Mouse (Mus musculus) adrenal gland, adult 2 months (tissue): ENCODE measurements around the gene 4931428F04Rik. TPM values are rescaled to one million over a fixed set of nuclear protein-coding genes. Genes with fewer than 3 reads are reported as not detected.

Source experiments
- microRNA-seq, 2 experiments: library from miRNA; unstranded; fragments of <30 nt; microRNA quantifications; one replicate each; pipeline ENCODE4 v1.2.0; 2021
- polyA plus RNA-seq: library from polyadenylated mRNA; depleted of rRNA; stranded (reverse); fragments of >200 nt; gene quantifications from 2 replicates; pipeline ENCODE4 v1.2.3, GENCODE M21; 2012; rRNA removed
- total RNA-seq, 2 experiments: library from RNA; stranded (reverse); gene quantifications; 2 replicates each; pipeline ENCODE4 v1.2.3; 2021

Gene 4931428F04Rik
- total and polyA plus RNA-seq, 3 experiments = 1.8 to 4.1 (median 3.4) TPM

Small RNA genes within 50 kb of the gene (microRNA-seq; reads per million reads assigned to microRNA genes)
- gene Gm27320 (0 reads per million in 2 experiments), gene Mir328 (2,710 to 3,451 reads per million in 2 experiments)

Other genes starting within 250 kb of the 4931428F04Rik start
- gene Ces3a, start 241.3 kb downstream of the 4931428F04Rik start, total RNA-seq = 1 to 10 TPM in 1 of 2 experiments, under 1 TPM in 1; 0.59 to 3.4 TPM
- gene Ces3a, start 241.3 kb downstream of the 4931428F04Rik start, polyA plus RNA-seq = 0.63 TPM in 1 of 2 replicates, not detected in the other
- gene Ces3b, start 206.1 kb downstream of the 4931428F04Rik start, total RNA-seq = 1 to 10 TPM in 1 of 2 experiments, not detected in 1; 2.0 TPM
- not detected in 2 replicates for gene Ces3b, start 206.1 kb downstream of the 4931428F04Rik start, polyA plus RNA-seq
- gene Ces4a, start 158.1 kb downstream of the 4931428F04Rik start, total RNA-seq = under 1 TPM in 1 of 2 experiments, not detected in 1; 0.12 TPM
- 0.11 and 0.18 TPM in 2 replicates for gene Ces4a, start 158.1 kb downstream of the 4931428F04Rik start, polyA plus RNA-seq
- gene Cbfb, start 119.2 kb downstream of the 4931428F04Rik start, total RNA-seq = 10 to 100 TPM; 68.2 to 80.0 TPM
- gene Cbfb, start 119.2 kb downstream of the 4931428F04Rik start, polyA plus RNA-seq = 9.3 and 14.3 TPM in 2 replicates
- 10 to 100 TPM; 20.9 to 30.6 TPM for gene D230025D16Rik, start 64.7 kb downstream of the 4931428F04Rik start, total RNA-seq
- 19.3 and 21.5 TPM in 2 replicates for gene D230025D16Rik, start 64.7 kb downstream of the 4931428F04Rik start, polyA plus RNA-seq
- gene B3gnt9, start 34.7 kb downstream of the 4931428F04Rik start, total RNA-seq = 1 to 10 TPM; 3.1 to 5.0 TPM
- 15.2 and 28.9 TPM in 2 replicates for gene B3gnt9, start 34.7 kb downstream of the 4931428F04Rik start, polyA plus RNA-seq
- gene Tradd, start 25.3 kb downstream of the 4931428F04Rik start, total RNA-seq = 10 to 100 TPM; 11.7 to 12.4 TPM
- gene Tradd, start 25.3 kb downstream of the 4931428F04Rik start, polyA plus RNA-seq = 26.3 and 26.5 TPM in 2 replicates
- 1 to 10 TPM; 3.3 to 4.0 TPM for gene Fbxl8, start 25.2 kb downstream of the 4931428F04Rik start, total RNA-seq
- gene Fbxl8, start 25.2 kb downstream of the 4931428F04Rik start, polyA plus RNA-seq = 10.4 and 11.5 TPM in 2 replicates
- 1 to 10 TPM; 2.3 TPM for gene Hsf4, start 20.1 kb downstream of the 4931428F04Rik start, total RNA-seq
- 1.8 and 2.3 TPM in 2 replicates for gene Hsf4, start 20.1 kb downstream of the 4931428F04Rik start, polyA plus RNA-seq
- gene Nol3, start 13.7 kb downstream of the 4931428F04Rik start, total RNA-seq = 10 to 100 TPM in 1 of 2 experiments, 1 to 10 TPM in 1; 6.2 to 10.3 TPM
- 4.4 and 5.3 TPM in 2 replicates for gene Nol3, start 13.7 kb downstream of the 4931428F04Rik start, polyA plus RNA-seq
- 10 to 100 TPM; 13.3 to 28.4 TPM for gene Exoc3l, start 6.2 kb upstream of the 4931428F04Rik start, total RNA-seq
- gene Exoc3l, start 6.2 kb upstream of the 4931428F04Rik start, polyA plus RNA-seq = 34.8 and 55.8 TPM in 2 replicates
- 10 to 100 TPM; 35.9 to 47.0 TPM for gene E2f4, start 7.8 kb upstream of the 4931428F04Rik start, total RNA-seq
- gene E2f4, start 7.8 kb upstream of the 4931428F04Rik start, polyA plus RNA-seq = 94.8 and 108 TPM in 2 replicates
- 1 to 10 TPM; 5.3 to 6.5 TPM for gene Elmo3, start 15.7 kb upstream of the 4931428F04Rik start, total RNA-seq
- 14.2 and 15.4 TPM in 2 replicates for gene Elmo3, start 15.7 kb upstream of the 4931428F04Rik start, polyA plus RNA-seq
- gene Lrrc29, start 36.4 kb upstream of the 4931428F04Rik start, total RNA-seq = 1 to 10 TPM; 4.3 to 4.4 TPM
- 8.8 and 11.1 TPM in 2 replicates for gene Lrrc29, start 36.4 kb upstream of the 4931428F04Rik start, polyA plus RNA-seq
- gene Tmem208, start 36.5 kb upstream of the 4931428F04Rik start, total RNA-seq = 10 to 100 TPM; 53.7 to 71.4 TPM
- 82.8 and 84.1 TPM in 2 replicates for gene Tmem208, start 36.5 kb upstream of the 4931428F04Rik start, polyA plus RNA-seq
- 10 to 100 TPM in 1 of 2 experiments, 1 to 10 TPM in 1; 7.6 to 16.5 TPM for gene Fhod1, start 58.1 kb upstream of the 4931428F04Rik start, total RNA-seq
- gene Fhod1, start 58.1 kb upstream of the 4931428F04Rik start, polyA plus RNA-seq = 16.3 and 21.1 TPM in 2 replicates
- under 1 TPM; 0.55 to 0.86 TPM for gene Slc9a5, start 59.0 kb upstream of the 4931428F04Rik start, total RNA-seq
- gene Slc9a5, start 59.0 kb upstream of the 4931428F04Rik start, polyA plus RNA-seq = 3.3 and 4.1 TPM in 2 replicates
- gene Plekhg4, start 83.4 kb upstream of the 4931428F04Rik start, total RNA-seq = under 1 TPM; 0.35 to 0.52 TPM
- gene Plekhg4, start 83.4 kb upstream of the 4931428F04Rik start, polyA plus RNA-seq = 0.20 and 0.58 TPM in 2 replicates
- not detected for gene Kctd19, start 123.6 kb upstream of the 4931428F04Rik start, total RNA-seq
- gene Kctd19, start 123.6 kb upstream of the 4931428F04Rik start, polyA plus RNA-seq = 0.03 and 0.11 TPM in 2 replicates
- 1 to 10 TPM; 2.7 to 3.0 TPM for gene Lrrc36, start 123.7 kb upstream of the 4931428F04Rik start, total RNA-seq
- gene Lrrc36, start 123.7 kb upstream of the 4931428F04Rik start, polyA plus RNA-seq = 1.3 and 1.5 TPM in 2 replicates
- 10 to 100 TPM; 26.2 to 37.5 TPM for gene Tppp3, start 181.7 kb upstream of the 4931428F04Rik start, total RNA-seq
- 50.8 and 65.2 TPM in 2 replicates for gene Tppp3, start 181.7 kb upstream of the 4931428F04Rik start, polyA plus RNA-seq
- gene Zdhhc1, start 207.0 kb upstream of the 4931428F04Rik start, total RNA-seq = 10 to 100 TPM; 13.8 to 19.2 TPM
- gene Zdhhc1, start 207.0 kb upstream of the 4931428F04Rik start, polyA plus RNA-seq = 53.3 and 62.5 TPM in 2 replicates
- gene Hsd11b2, start 228.9 kb upstream of the 4931428F04Rik start, total RNA-seq = under 1 TPM; 0.14 to 0.35 TPM
- gene Hsd11b2, start 228.9 kb upstream of the 4931428F04Rik start, polyA plus RNA-seq = 1.2 and 2.2 TPM in 2 replicates